Mouse (Mus musculus) megakaryocyte, adult 5-6 weeks (primary cell): Measurements from ENCODE around the gene Ppie. TPM values are rescaled to one million over a fixed set of nuclear protein-coding genes. Genes with fewer than 3 reads are reported as not detected.

Source experiments
- total RNA-seq, 2 experiments: library from RNA; stranded (forward) in 1 of 2; stranded (reverse) in 1 of 2; fragments of 153-499, 151-499 nt in 1 of 2; fragments of 221-1000, 200-1000 nt in 1 of 2; gene quantifications; 2 replicates each; pipeline versions ENCODE4 v1.2.3 to v1.2.4; 2015 to 2017

The Ppie gene
- total RNA-seq, 2 experiments from 2014 or later, result 20.0 to 29.8 TPM

Other genes with a start within 250 kb of the Ppie start
- gene Mfsd2a, start 178.8 kb downstream of the Ppie start, total RNA-seq (2015), result 0.14 TPM in 1 of 2 replicates, not detected in the other
- 0.15 and 0.16 TPM in 2 replicates for gene Mfsd2a, start 178.8 kb downstream of the Ppie start, total RNA-seq (2017)
- gene Mycl, start 144.3 kb downstream of the Ppie start, total RNA-seq (2015), result 2.6 and 4.0 TPM in 2 replicates
- gene Mycl, start 144.3 kb downstream of the Ppie start, total RNA-seq (2017), result 0.81 and 3.3 TPM in 2 replicates
- 10.7 and 16.5 TPM in 2 replicates for gene Trit1, start 123.4 kb downstream of the Ppie start, total RNA-seq (2015)
- 21.0 and 22.3 TPM in 2 replicates for gene Trit1, start 123.4 kb downstream of the Ppie start, total RNA-seq (2017)
- not detected in 2 replicates for gene Bmp8b, start 34.8 kb downstream of the Ppie start, total RNA-seq (2015)
- gene Bmp8b, start 34.8 kb downstream of the Ppie start, total RNA-seq (2017), result not detected in 2 replicates
- not detected in 2 replicates for gene Oxct2b, start 23.7 kb downstream of the Ppie start, total RNA-seq (2015)
- gene Oxct2b, start 23.7 kb downstream of the Ppie start, total RNA-seq (2017), result 0.12 TPM in 1 of 2 replicates, not detected in the other
- not detected in 2 replicates for gene Hpcal4, start 43.3 kb upstream of the Ppie start, total RNA-seq (2015)
- not detected in 2 replicates for gene Hpcal4, start 43.3 kb upstream of the Ppie start, total RNA-seq (2017)
- gene Nt5c1a, start 61.6 kb upstream of the Ppie start, total RNA-seq (2015), result not detected in 2 replicates
- not detected in 2 replicates for gene Nt5c1a, start 61.6 kb upstream of the Ppie start, total RNA-seq (2017)
- gene Heyl, start 93.6 kb upstream of the Ppie start, total RNA-seq (2015), result not detected in 2 replicates
- gene Heyl, start 93.6 kb upstream of the Ppie start, total RNA-seq (2017), result not detected in 2 replicates
- 29.1 and 32.3 TPM in 2 replicates for gene Pabpc4, start 122.4 kb upstream of the Ppie start, total RNA-seq (2015)
- 30.1 and 34.8 TPM in 2 replicates for gene Pabpc4, start 122.4 kb upstream of the Ppie start, total RNA-seq (2017)
- gene Oxct2a, start 183.7 kb upstream of the Ppie start, total RNA-seq (2015), result not detected in 2 replicates
- not detected in 2 replicates for gene Oxct2a, start 183.7 kb upstream of the Ppie start, total RNA-seq (2017)
- gene Bmp8a, start 203.3 kb upstream of the Ppie start, total RNA-seq (2015), result not detected in 2 replicates
- gene Bmp8a, start 203.3 kb upstream of the Ppie start, total RNA-seq (2017), result not detected in 2 replicates